Mouse (Mus musculus) ES-Bruce4 (cell line): Measurements from ENCODE around the gene Dcps.

Experiments
- CTCF ChIP-seq: IDR thresholded peaks from one replicate; pipeline ENCODE4 v1.8.1; 2011; ENCODE audit warnings: low read depth, low read length
- POLR2A ChIP-seq: IDR thresholded peaks from one replicate; pipeline ENCODE4 v1.8.1; 2011; ENCODE audit warnings: low read length; ENCODE audit not compliant: insufficient read depth

- no peak for TF ChIP-seq CTCF
- TF ChIP-seq POLR2A, result no peak
These were observed 23.3 kb upstream of the Dcps start for GRCm38 (mm10) chr9:35198945-35199771.
